Mouse (Mus musculus) hindbrain, embryonic 16.5 days (tissue): ENCODE results near the gene Gm14137. TPM values are rescaled to one million over a fixed set of nuclear protein-coding genes. Genes with fewer than 3 reads are reported as not detected.

Experiments
- ATAC-seq: fragments of 200-750 bp; cut with Nextera tagmentation; 2 replicates; pipeline ENCODE4 v1.8.0; 2017; ENCODE audit warnings: moderate TSS enrichment, moderate library complexity
- H3K27ac ChIP-seq: fragments of 300-500 bp; sonication (generic); 2 replicates; pipeline ENCODE4 v1.5.1; 2014; ENCODE audit warnings: low read depth, mild to moderate bottlenecking, control low read depth, low read length, moderate library complexity
- H3K27me3 ChIP-seq: fragments of 300-500 bp; sonication (generic); replicated peaks from 2 replicates; pipeline ENCODE4 v1.6.1; 2014; ENCODE audit warnings: low read length; ENCODE audit not compliant: control insufficient read depth, insufficient read depth
- H3K36me3 ChIP-seq: fragments of 300-500 bp; sonication (generic); 2 replicates; pipeline ENCODE4 v1.6.1; 2014; ENCODE audit warnings: mild to moderate bottlenecking, low read length, moderate library complexity, mixed read lengths; ENCODE audit not compliant: control insufficient read depth, insufficient read depth
- H3K4me1 ChIP-seq: fragments of 300-500 bp; sonication (generic); 2 replicates; pipeline ENCODE4 v1.6.1; 2014; ENCODE audit warnings: low read depth, low read length; ENCODE audit not compliant: control insufficient read depth, insufficient read depth
- H3K4me2 ChIP-seq: fragments of 300-500 bp; sonication (generic); 2 replicates; pipeline ENCODE4 v1.6.1; 2014; ENCODE audit warnings: mild to moderate bottlenecking, low read length, control low read depth, moderate library complexity
- H3K4me3 ChIP-seq: fragments of 300-500 bp; sonication (generic); 2 replicates; pipeline ENCODE4 v1.5.1; 2014; ENCODE audit warnings: mild to moderate bottlenecking, low read length, control low read depth, moderate library complexity
- H3K9ac ChIP-seq: fragments of 300-500 bp; sonication (generic); 2 replicates; pipeline ENCODE4 v1.6.1; 2014; ENCODE audit warnings: low read depth, mild to moderate bottlenecking, control low read depth, low read length, moderate library complexity
- H3K9me3 ChIP-seq: fragments of 300-500 bp; sonication (generic); 2 replicates; pipeline ENCODE4 v1.6.1; 2014; ENCODE audit warnings: mild to moderate bottlenecking, low read length, moderate library complexity; ENCODE audit not compliant: control insufficient read depth
- WGBS: fragments of 180-500 bp; shearing (Covaris S2); extraction: QIAGEN DNeasy Blood & Tissue Kit; methylation state at CpG from one replicate; pipeline ENCODE4 v1.1.7; 2014; 5-methylcytosine and 5-hydroxymethylcytosine counted together
- polyA plus RNA-seq: library from polyadenylated mRNA; unstranded; fragments of >200 nt; fragmentation: Nextera tagmentation; extraction: Ambion mirVana; gene quantifications from 2 replicates; pipeline ENCODE4 v1.2.1, GENCODE M21; 2015

The Gm14137 gene
- polyA plus RNA-seq: 0.86 TPM in 2 replicates

DNA sequence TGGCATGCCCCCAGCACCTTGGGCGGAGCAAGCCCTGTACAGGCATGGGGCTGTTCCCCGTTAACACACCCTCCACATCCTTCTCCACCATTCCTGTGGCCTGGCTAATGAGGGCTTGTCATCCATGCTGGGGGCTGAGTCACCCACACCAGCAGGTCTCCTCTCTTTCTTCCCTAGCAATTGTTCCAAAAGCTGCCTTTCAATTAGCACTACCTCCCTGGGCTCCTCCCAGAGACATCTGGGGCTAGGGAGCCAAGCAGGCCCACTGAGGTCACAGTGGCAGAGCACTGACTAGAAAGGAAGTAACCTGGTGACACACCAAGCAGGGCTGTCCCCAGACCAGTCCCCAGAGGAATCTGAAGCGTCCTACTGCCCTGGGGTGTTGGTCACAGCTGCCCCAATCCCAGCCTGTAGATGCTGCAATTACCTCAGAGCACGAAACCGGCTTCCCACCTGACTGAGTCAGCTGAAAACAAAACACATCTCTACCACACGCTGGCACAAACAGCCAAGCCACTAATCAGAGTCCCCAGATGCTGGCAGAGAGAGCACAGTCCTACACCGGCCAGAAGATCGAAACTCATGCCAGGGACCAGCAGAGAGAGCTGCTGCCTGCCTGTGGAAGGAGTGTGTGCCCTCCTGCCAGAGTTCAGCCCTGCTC lies at the start of gene Gm14137:
TSS of gene Gm14137 (plus strand) at position 519 of the 661 bp plus-strand sequence.
- no peaks in the 10 kb centered on the region for H3K9me3 ChIP-seq
- H3K27ac ChIP-seq: no peak within 1 kb of the TSS
- H3K36me3 ChIP-seq: peaks cover 6% of the 10 kb centered on the region; the same call in 1 of the 2 replicates
- no peak; the same call in 1 of the 2 replicates for ATAC-seq
- no peak within 1 kb of the TSS; the same call in 1 of the 2 replicates for H3K9ac ChIP-seq
- H3K4me2 ChIP-seq: no peak within 1 kb of the TSS
- WGBS: 41% methylated on average over 8 of the region's 8 CpGs
- no peaks in the 10 kb centered on the region for H3K27me3 ChIP-seq
- H3K4me1 ChIP-seq: peaks cover 18% of the 10 kb centered on the region
- no peak within 1 kb of the TSS for H3K4me3 ChIP-seq

DNA sequence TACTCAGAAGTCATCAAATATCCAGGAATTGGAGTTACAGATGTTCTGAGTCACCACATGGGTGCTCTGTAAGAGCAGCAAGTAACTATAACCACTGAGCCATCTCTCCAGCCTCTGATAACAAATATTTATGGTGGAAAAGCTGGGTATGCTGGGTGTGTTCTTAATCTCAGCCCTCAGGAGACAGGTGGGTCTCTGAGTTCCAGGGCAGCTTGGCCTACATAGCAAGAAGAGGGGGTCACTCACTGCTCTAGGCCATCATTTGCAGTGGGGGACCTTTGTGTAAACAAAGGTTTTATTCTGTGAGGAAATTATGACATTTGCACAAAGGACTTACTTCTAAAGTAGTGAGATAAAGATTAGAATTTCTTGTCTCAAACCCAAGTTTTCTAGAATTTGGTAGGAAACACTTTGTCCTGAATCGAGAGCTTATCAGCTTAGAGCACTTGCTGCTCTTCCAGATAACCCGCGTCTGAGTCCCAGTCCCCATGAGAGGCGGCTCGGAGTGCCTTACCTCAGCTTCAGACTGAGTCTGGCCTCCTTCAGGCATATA lies 37.9 kb upstream of the Gm14137 start:
- Histone ChIP-seq H3K4me1 (no peaks in the 10 kb centered on the region), H3K27ac (no peak overlapping the region), H3K4me2 (no peak overlapping the region), H3K36me3 (peaks cover 29% of the 10 kb centered on the region), H3K27me3 (no peaks in the 10 kb centered on the region), H3K4me3 (no peak overlapping the region), H3K9ac (no peak overlapping the region), H3K9me3 (no peaks in the 10 kb centered on the region)
- 88% methylated on average over 5 of the region's 5 CpGs for WGBS
- ATAC-seq: no peak

DNA sequence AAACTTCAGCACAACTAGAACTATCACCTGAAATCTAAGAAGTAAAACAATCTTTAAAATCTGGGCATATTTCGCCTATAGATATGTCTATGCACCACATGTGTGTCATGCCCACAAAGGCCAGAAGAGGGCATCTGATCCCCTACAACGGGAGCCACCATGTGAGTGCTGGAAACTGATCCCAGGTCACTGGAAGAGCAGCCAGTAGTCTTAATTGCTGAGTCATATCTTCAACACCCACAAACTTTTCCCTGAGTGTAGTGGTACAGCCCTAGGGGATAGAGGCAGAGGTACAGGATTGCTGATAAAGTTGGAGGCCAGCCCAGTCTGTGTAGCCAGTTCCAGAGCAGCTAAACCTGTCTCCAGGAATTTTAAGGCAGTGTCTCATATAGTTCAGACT lies 29.1 kb upstream of the Gm14137 start:
- Histone ChIP-seq H3K4me3 (no peak overlapping the region), H3K27me3 (no peaks in the 10 kb centered on the region), H3K4me1 (no peaks in the 10 kb centered on the region), H3K9me3 (no peaks in the 10 kb centered on the region), H3K36me3 (peaks cover 47% of the 10 kb centered on the region), H3K27ac (no peak overlapping the region), H3K4me2 (no peak overlapping the region), H3K9ac (no peak overlapping the region)
- WGBS: 86% methylated on average over 2 of the region's 2 CpGs
- ATAC-seq: no peak

DNA sequence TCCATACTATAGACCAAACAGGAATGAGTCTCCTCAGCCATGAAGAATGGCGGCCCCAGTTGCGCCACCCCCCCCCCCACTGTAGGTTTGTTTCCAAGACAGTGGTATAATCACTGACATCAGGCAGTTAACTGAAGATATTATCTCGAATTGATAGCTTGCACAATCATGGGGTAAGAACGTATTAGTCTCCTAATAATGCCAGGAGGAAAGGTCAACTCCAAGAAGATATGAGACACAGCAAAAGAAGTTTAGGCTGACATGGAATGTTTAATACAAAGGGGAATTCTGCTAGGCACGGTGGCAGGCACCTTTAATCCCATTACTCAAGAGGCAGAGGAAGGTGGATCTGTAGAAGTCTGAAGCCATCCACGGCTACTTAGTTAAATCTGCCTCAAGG lies 27.9 kb upstream of the Gm14137 start:
- WGBS: 93% methylated on average over 6 of the region's 6 CpGs
- no peak for ATAC-seq
- H3K36me3 ChIP-seq: peaks cover 49% of the 10 kb centered on the region

DNA sequence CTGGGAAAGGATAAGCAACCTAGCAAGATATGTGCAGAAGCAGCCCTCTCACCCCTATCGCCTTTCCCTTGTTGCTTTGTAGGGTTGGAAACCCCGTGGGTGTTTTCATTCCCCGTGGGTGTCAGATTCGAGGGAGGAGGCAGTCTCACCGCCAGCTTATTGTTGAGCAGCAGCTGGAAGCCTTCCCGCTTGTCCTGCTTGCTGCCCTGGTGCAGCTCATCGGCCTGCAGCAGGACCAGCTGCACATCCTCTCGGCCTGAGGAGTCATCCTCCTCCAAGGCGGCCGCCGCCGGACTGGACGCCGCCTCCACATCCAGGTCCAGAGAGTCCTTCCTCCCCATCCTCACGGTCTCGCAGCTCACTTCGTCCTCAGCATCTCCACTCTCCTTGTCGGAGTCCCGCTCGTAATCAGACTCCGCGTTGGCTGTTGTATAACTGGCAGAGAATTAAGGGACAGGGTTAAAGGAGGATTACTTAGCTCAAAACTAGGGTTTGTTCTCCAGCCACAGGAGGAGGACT lies 27.1 kb upstream of the Gm14137 start:
- ATAC-seq: no peak
- no peak overlapping the region for H3K9ac ChIP-seq
- 84% methylated on average over 22 of the region's 22 CpGs for WGBS
- H3K36me3 ChIP-seq: peaks cover 49% of the 10 kb centered on the region
- H3K4me1 ChIP-seq: no peaks in the 10 kb centered on the region
- no peak overlapping the region for H3K27ac ChIP-seq
- no peaks in the 10 kb centered on the region for H3K9me3 ChIP-seq
- no peaks in the 10 kb centered on the region for H3K27me3 ChIP-seq
- H3K4me2 ChIP-seq: no peak overlapping the region
- H3K4me3 ChIP-seq: no peak overlapping the region

More for the DNA sequence above, 27.9 kb upstream of the Gm14137 start:
- H3K4me2 ChIP-seq: no peak overlapping the region
- no peaks in the 10 kb centered on the region for H3K27me3 ChIP-seq
- H3K4me1 ChIP-seq: no peaks in the 10 kb centered on the region
- no peak overlapping the region for H3K27ac ChIP-seq
- no peak overlapping the region for H3K4me3 ChIP-seq
- no peaks in the 10 kb centered on the region for H3K9me3 ChIP-seq
- H3K9ac ChIP-seq: no peak overlapping the region

DNA sequence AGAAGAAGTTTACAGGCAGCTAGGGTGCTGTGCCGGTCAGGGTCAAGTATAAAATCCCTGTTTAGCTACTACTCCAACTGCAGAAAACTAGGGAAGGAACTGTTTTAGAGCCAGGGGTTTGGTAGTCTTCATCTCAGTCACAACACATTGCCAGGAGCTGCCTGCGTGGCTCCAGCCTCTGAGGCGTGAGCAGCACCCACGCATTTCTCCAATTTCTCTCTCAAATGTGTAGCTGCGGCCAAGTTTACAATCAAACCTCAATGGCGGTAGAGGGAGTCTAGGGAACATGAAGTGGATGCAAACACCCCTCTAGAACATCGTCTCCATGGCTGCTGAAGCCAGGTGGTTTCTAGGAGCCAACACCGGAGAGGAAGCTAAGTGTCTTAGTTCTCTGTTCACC lies 26.5 kb upstream of the Gm14137 start:
- peaks cover 48% of the 10 kb centered on the region for H3K36me3 ChIP-seq
- no peak overlapping the region for H3K27ac ChIP-seq
- no peaks in the 10 kb centered on the region for H3K9me3 ChIP-seq
- H3K27me3 ChIP-seq: no peaks in the 10 kb centered on the region
- no peak overlapping the region for H3K4me2 ChIP-seq
- H3K4me3 ChIP-seq: no peak overlapping the region
- no peak overlapping the region for H3K9ac ChIP-seq
- 92% methylated on average over 8 of the region's 8 CpGs for WGBS
- H3K4me1 ChIP-seq: no peaks in the 10 kb centered on the region
- ATAC-seq: no peak

DNA sequence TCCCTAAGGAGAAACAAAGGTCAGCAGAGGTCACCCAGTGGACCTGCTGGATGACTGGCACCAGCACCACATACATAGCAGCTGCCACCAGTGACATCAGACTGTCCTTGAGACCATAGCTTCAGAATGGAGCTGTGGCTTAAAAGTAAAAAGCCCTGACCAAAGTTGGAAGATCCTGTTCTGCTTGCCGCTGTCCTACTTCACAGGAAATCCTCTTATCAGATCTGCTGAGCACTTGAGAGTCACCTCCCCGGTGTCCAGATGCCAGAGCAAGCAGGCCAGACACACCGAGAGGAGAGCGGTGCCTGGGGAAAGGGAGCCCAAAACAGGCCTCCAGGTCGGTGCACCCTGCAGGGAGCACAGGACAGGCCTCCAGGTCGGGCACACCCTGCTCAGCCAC lies 22.1 kb upstream of the Gm14137 start:
- H3K9ac ChIP-seq: no peak overlapping the region
- 95% methylated on average over 6 of the region's 6 CpGs for WGBS
- H3K27ac ChIP-seq: no peak overlapping the region
- H3K36me3 ChIP-seq: peaks cover 33% of the 10 kb centered on the region
- ATAC-seq: no peak
- H3K27me3 ChIP-seq: no peaks in the 10 kb centered on the region
- H3K4me3 ChIP-seq: no peak overlapping the region
- H3K4me1 ChIP-seq: peaks cover 14% of the 10 kb centered on the region
- H3K4me2 ChIP-seq: no peak overlapping the region
- no peaks in the 10 kb centered on the region for H3K9me3 ChIP-seq

DNA sequence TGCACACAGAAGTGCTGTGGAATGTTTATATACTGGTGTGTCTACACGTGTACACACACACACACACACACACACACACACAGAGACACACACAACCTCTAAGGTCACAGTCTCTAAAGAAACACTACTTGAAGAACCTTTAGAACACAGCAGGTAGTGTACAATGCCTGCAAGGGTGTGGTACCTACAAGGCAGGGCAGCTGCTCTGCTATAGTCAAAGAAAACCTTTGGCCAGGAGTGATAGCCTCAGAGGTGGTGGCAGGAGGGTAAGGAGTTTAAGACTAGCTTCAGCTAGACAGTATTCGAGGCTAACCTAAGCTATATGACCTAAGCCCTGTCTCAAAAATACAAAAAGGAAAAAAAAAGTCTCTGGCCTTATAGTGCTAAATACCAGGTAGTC lies 19.6 kb upstream of the Gm14137 start:
- Histone ChIP-seq H3K9ac (no peak overlapping the region), H3K4me1 (peaks cover 18% of the 10 kb centered on the region), H3K36me3 (peaks cover 25% of the 10 kb centered on the region), H3K27ac (no peak overlapping the region), H3K9me3 (no peaks in the 10 kb centered on the region), H3K4me2 (no peak overlapping the region), H3K27me3 (no peaks in the 10 kb centered on the region), H3K4me3 (no peak overlapping the region)
- WGBS: 86% methylated on average over 2 of the region's 2 CpGs
- no peak for ATAC-seq

DNA sequence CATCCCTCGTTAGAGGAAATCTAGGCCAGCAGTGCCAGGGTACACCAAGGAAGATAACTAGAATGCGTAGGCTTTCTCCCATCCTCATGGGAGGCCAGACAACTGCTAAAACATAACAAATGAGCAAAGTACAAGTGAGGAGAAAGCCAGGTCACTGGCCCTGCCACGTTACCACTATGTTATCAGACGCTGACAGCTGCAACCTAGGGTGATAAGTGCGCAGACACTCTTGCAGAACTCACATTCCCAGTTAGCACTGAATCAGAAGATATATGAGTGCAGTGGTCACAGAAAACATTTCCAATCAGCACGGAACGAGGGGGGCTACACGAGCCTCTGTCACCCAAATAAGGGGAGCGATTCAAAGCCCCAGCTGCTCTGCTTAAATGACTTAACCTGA lies 18.9 kb upstream of the Gm14137 start:
- peak overlapping the region; percentile 77 for H3K4me2 ChIP-seq
- WGBS: 88% methylated on average over 9 of the region's 9 CpGs
- peak overlapping the region; percentile 96; the same call in 1 of the 2 replicates for H3K4me3 ChIP-seq
- H3K36me3 ChIP-seq: peaks cover 22% of the 10 kb centered on the region
- H3K4me1 ChIP-seq: peaks cover 18% of the 10 kb centered on the region
- H3K27ac ChIP-seq: no peak overlapping the region
- H3K27me3 ChIP-seq: no peaks in the 10 kb centered on the region
- H3K9ac ChIP-seq: no peak overlapping the region
- H3K9me3 ChIP-seq: no peaks in the 10 kb centered on the region
- no peak for ATAC-seq
